32 mouse cellular contexts compared by ENCODE assay signal in genomic region chr2:152166257-152166656, GRCm38 (mm10). TPM values are rescaled to one million over a fixed set of nuclear protein-coding genes. Genes with fewer than 3 reads are reported as not detected.
"Had no signal": no experiment of that assay in that cellular context is flagged by ENCODE, and none has a peak within 500 bp of the region (broad histone marks: within the 10 kb centered on the region; RNA-seq: fewer than 3 reads in every experiment).

No protein-coding gene starts in this region.

- H3K9me3 ChIP-seq: limb, embryonic 10.5 days; limb, embryonic 12.5 days; limb, embryonic 13.5 days; limb, embryonic 15.5 days; liver, embryonic 12.5 days; liver, embryonic 13.5 days; liver, embryonic 15.5 days; lung, embryonic 15.5 days; megakaryocyte, embryonic 14.5 days; midbrain, embryonic 12.5 days; midbrain, embryonic 13.5 days; midbrain, embryonic 15.5 days; neural tube, embryonic 12.5 days had no signal

- H3K36me3 ChIP-seq: limb, embryonic 10.5 days; limb, embryonic 12.5 days; limb, embryonic 13.5 days; limb, embryonic 15.5 days; liver, embryonic 12.5 days; liver, embryonic 13.5 days; liver, embryonic 15.5 days; lung, embryonic 15.5 days; midbrain, embryonic 10.5 days; midbrain, embryonic 12.5 days; midbrain, embryonic 13.5 days; midbrain, embryonic 15.5 days; neural tube, embryonic 12.5 days had no signal

- H3K4me3 ChIP-seq: limb, embryonic 10.5 days; limb, embryonic 12.5 days; limb, embryonic 13.5 days; limb, embryonic 15.5 days; liver, embryonic 12.5 days; liver, embryonic 13.5 days; liver, embryonic 15.5 days; lung, embryonic 15.5 days; megakaryocyte, embryonic 14.5 days; midbrain, embryonic 10.5 days; midbrain, embryonic 12.5 days; midbrain, embryonic 13.5 days; midbrain, embryonic 15.5 days; myocyte; neural tube, embryonic 12.5 days had no signal

- H3K4me1 ChIP-seq: liver, embryonic 12.5 days; liver, embryonic 13.5 days; liver, embryonic 15.5 days; lung, embryonic 15.5 days; megakaryocyte, embryonic 14.5 days had no signal

- H3K27me3 ChIP-seq: limb, embryonic 12.5 days; limb, embryonic 13.5 days; limb, embryonic 15.5 days; liver, embryonic 15.5 days; lung, embryonic 15.5 days; midbrain, embryonic 12.5 days; midbrain, embryonic 13.5 days; midbrain, embryonic 15.5 days had no signal

- H3K9ac ChIP-seq: limb, embryonic 12.5 days; limb, embryonic 13.5 days; limb, embryonic 15.5 days; liver, embryonic 12.5 days; liver, embryonic 13.5 days; liver, embryonic 14.5 days; liver, embryonic 15.5 days; liver, postnatal 0 days; lung, embryonic 14.5 days; lung, embryonic 15.5 days; midbrain, embryonic 12.5 days; midbrain, embryonic 13.5 days; midbrain, embryonic 15.5 days; neural tube, embryonic 12.5 days had no signal

- H3K27ac ChIP-seq: limb, embryonic 10.5 days; limb, embryonic 12.5 days; limb, embryonic 13.5 days; limb, embryonic 15.5 days; liver, embryonic 12.5 days; liver, embryonic 13.5 days; liver, embryonic 14.5 days; liver, embryonic 15.5 days; lung, embryonic 15.5 days; macrophage; midbrain, embryonic 10.5 days; midbrain, embryonic 12.5 days; midbrain, embryonic 13.5 days; midbrain, embryonic 15.5 days; neural tube, embryonic 12.5 days had no signal

- DNase-seq: left cerebral cortex, postnatal 4 days; liver; liver, embryonic 13.5 days; liver, postnatal 0 days; lung, adult 18-20 months; lung, adult 2 months; lung, embryonic 14.5 days; lung, postnatal 10 days; lung, postnatal 14 days; lung, postnatal 36 days; lung, postnatal 4 days; midbrain, embryonic 14.5 days had no signal

RNA-seq across cellular contexts. Expression of gene Tcf15, which starts 22.9 kb away (rescaled TPM):
- total RNA-seq: liver, adult 2 months; megakaryocyte, adult 5-6 weeks; midbrain, postnatal 0 days; monocyte, adult 5-6 weeks had no signal
- polyA plus RNA-seq: liver, adult 2 months; macrophage; myocyte had no signal
